ENCODE assay signal across 8 mouse cellular contexts in genomic region chr16:35364063-35364428, GRCm38 (mm10). TPM values are rescaled to one million over a fixed set of nuclear protein-coding genes. Genes with fewer than 3 reads are reported as not detected.
DNase-seq lines count a peak whose midpoint lies in the region; ATAC-seq and TF ChIP-seq lines count a peak whose summit lies in the region.

No protein-coding gene starts in this region.

- H3K4me2 ChIP-seq in heart, embryonic 16.5 days (ENCODE audit: low read depth, low read length), result peak overlapping the region; percentile 91
- peak overlapping the region; percentile 75 for H3K4me2 ChIP-seq in hindbrain, embryonic 12.5 days (replicated peaks)

- no peak for DNase-seq in heart, postnatal 14 days
- no peak for DNase-seq in Patski (ENCODE audit: low read depth, low spot score)
- DNase-seq in midbrain, embryonic 10.5 days (ENCODE audit: low spot score), result no peak
- no peak for DNase-seq in T-cell, adult 2 months (ENCODE audit: low spot score)
- DNase-seq in gastrocnemius, postnatal 36 days, result no peak
- no peak for DNase-seq in adrenal gland, adult 8-10 months

- H3K9me3 ChIP-seq in heart, embryonic 16.5 days (replicated peaks; ENCODE audit: control insufficient read depth, low read length), result no peaks in the 10 kb centered on the region
- H3K9me3 ChIP-seq in hindbrain, embryonic 12.5 days (replicated peaks), result no peaks in the 10 kb centered on the region
- H3K9me3 ChIP-seq in midbrain, embryonic 10.5 days (replicated peaks), result no peaks in the 10 kb centered on the region

- 1% methylated on average over 7 of the region's 7 CpGs for WGBS in heart, embryonic 16.5 days
- under 1% methylated on average over 7 of the region's 7 CpGs for WGBS in hindbrain, embryonic 12.5 days
- WGBS in midbrain, embryonic 10.5 days, result under 1% methylated on average over 7 of the region's 7 CpGs

- CTCF ChIA-PET in Patski (lab: Charles Lee), result interaction anchor here (0.9 to 1.6 kb wide), 4 partner anchors 9 to 176 kb away, joined by 3 to 4 read pairs (median 4); no protein-coding TSS in a partner anchor

- in situ Hi-C loops in Patski (cut with MboI; ENCODE audit: low pct_unique_long_range_greater_than_20kb), result no loop called here

- no peaks in the 10 kb centered on the region for H3K27me3 ChIP-seq in heart, embryonic 16.5 days (ENCODE audit: control insufficient read depth, insufficient read depth, low read length)
- H3K27me3 ChIP-seq in Patski, result peaks cover 3% of the 10 kb centered on the region
- H3K27me3 ChIP-seq in hindbrain, embryonic 12.5 days, result no peaks in the 10 kb centered on the region
- H3K27me3 ChIP-seq in midbrain, embryonic 10.5 days (ENCODE audit: low read depth, poor library complexity, severe bottlenecking), result no peaks in the 10 kb centered on the region

- no peak for ATAC-seq in heart, embryonic 16.5 days (replicated peaks; ENCODE audit: extremely low read depth, insufficient read depth, low FRiP score)
- peak; percentile 7 for ATAC-seq in Patski
- no peak for ATAC-seq in hindbrain, embryonic 12.5 days (ENCODE audit: low FRiP score)

- peak overlapping the region; percentile 96 for H3K9ac ChIP-seq in heart, embryonic 16.5 days (ENCODE audit: low read length)
- peak overlapping the region; percentile 85 for H3K9ac ChIP-seq in hindbrain, embryonic 12.5 days

- H3K4me1 ChIP-seq in heart, embryonic 16.5 days (ENCODE audit: control insufficient read depth, insufficient read depth, low read length), result peaks cover 6% of the 10 kb centered on the region
- peaks cover 6% of the 10 kb centered on the region for H3K4me1 ChIP-seq in hindbrain, embryonic 12.5 days
- peaks cover 24% of the 10 kb centered on the region for H3K4me1 ChIP-seq in midbrain, embryonic 10.5 days

- intact Hi-C loops in heart, postnatal 14 days (cut with DNase I), result loop anchor here (5.0 kb wide), 1 partner anchor 128 kb away; the partner anchor contains the start of gene Pdia5
- intact Hi-C loops in gastrocnemius, postnatal 36 days (cut with DNase I), result no loop called here

- H3K36me3 ChIP-seq in heart, embryonic 16.5 days (ENCODE audit: control insufficient read depth, insufficient read depth), result no peaks in the 10 kb centered on the region
- no peaks in the 10 kb centered on the region for H3K36me3 ChIP-seq in hindbrain, embryonic 12.5 days
- peaks cover 22% of the 10 kb centered on the region; the same call in 1 of the 2 replicates for H3K36me3 ChIP-seq in midbrain, embryonic 10.5 days

- peak overlapping the region; percentile 6; the same call in 1 of the 2 replicates for H3K27ac ChIP-seq in heart, embryonic 16.5 days (ENCODE audit: low read length)
- H3K27ac ChIP-seq in hindbrain, embryonic 12.5 days, result peak overlapping the region; percentile 82
- H3K27ac ChIP-seq in midbrain, embryonic 10.5 days (replicated peaks), result peak overlapping the region; percentile 92

- POLR2A ChIA-PET in Patski (lab: Charles Lee), result no interaction called here

- no peak for TF ChIP-seq CTCF in Patski (IDR thresholded peaks at IDR 0.05)

- peak overlapping the region; percentile 97 for H3K4me3 ChIP-seq in heart, embryonic 16.5 days (ENCODE audit: low read length)
- peak overlapping the region; percentile 86 for H3K4me3 ChIP-seq in hindbrain, embryonic 12.5 days
- H3K4me3 ChIP-seq in midbrain, embryonic 10.5 days, result peak overlapping the region; percentile 86

RNA-seq across cellular contexts. Expression of gene Sec22a, which starts 0.3 kb away (rescaled TPM):
- polyA plus RNA-seq in heart, embryonic 16.5 days (2015; fragmentation: Nextera tagmentation; extraction: Ambion mirVana), result 34.2 and 34.9 TPM in 2 replicates
- 10 to 100 TPM; 11.9 to 13.7 TPM for total RNA-seq in heart, postnatal 14 days (2021)
- 28.8 TPM for polyA plus RNA-seq in Patski (2021)
- polyA plus RNA-seq in hindbrain, embryonic 12.5 days (2016; fragmentation: Nextera tagmentation; extraction: Ambion mirVana), result 39.6 and 40.5 TPM in 2 replicates
- 40.8 and 42.9 TPM in 2 replicates for polyA plus RNA-seq in midbrain, embryonic 10.5 days (2016; fragmentation: Nextera tagmentation; extraction: Ambion mirVana)
- total RNA-seq in gastrocnemius, postnatal 36 days (2021), result 1 to 10 TPM; 4.0 to 6.1 TPM
- 10 to 100 TPM; 30.5 to 38.8 (median 32.9) TPM for total RNA-seq in adrenal gland, adult 8-10 months (2022)

Comparison
In these comparisons a context has a peak if more than half of its experiments do, and no peak if none do; other contexts are left out.
1. H3K27ac ChIP-seq: peak in every context shown above with its lines; median percentile 92 in midbrain, embryonic 10.5 days; 82 in hindbrain, embryonic 12.5 days; 6 in heart, embryonic 16.5 days.